Mouse (Mus musculus) megakaryocyte, embryonic 14.5 days (primary cell): ENCODE measurements around the gene Keap1.

Experiments used
- FLI1 ChIP-seq: IDR thresholded peaks from 2 replicates; pipeline ENCODE4 v1.6.1; 2012; ENCODE audit warnings: low read length, inconsistent platforms, mixed read lengths
- GATA1 ChIP-seq: IDR thresholded peaks from 3 replicates; pipeline ENCODE4 v1.6.1; 2012; ENCODE audit warnings: mixed read lengths, low read length, inconsistent platforms, borderline replicate concordance

- TF ChIP-seq GATA1 (no peak), FLI1 (no peak)
These were observed 36.6 kb upstream of the Keap1 start for GRCm38 (mm10) chr9:21275727-21276126.
